Mouse (Mus musculus): ENCODE data around the gene Plekhd1.

Gene Plekhd1

GRCm38 (mm10) chr12:80692269-80692972 lies at the start of gene Plekhd1:
Gene Plekhd1, plus strand, starts transcription at chr12:80692591.
- ATAC-seq (ENCODE audit: insufficient number of reproducible peaks, low FRiP score, low TSS enrichment), result peak; percentile 67; the same call in 1 of the 2 replicates

- 0 out of 2 replicates have a peak, but pooled peaks have one; percentile 1 for ATAC-seq (ENCODE audit: insufficient number of reproducible peaks, low FRiP score, low TSS enrichment)
Measured at GRCm38 (mm10) chr12:80642725-80643692, 49.4 kb upstream of the Plekhd1 start.

DNA sequence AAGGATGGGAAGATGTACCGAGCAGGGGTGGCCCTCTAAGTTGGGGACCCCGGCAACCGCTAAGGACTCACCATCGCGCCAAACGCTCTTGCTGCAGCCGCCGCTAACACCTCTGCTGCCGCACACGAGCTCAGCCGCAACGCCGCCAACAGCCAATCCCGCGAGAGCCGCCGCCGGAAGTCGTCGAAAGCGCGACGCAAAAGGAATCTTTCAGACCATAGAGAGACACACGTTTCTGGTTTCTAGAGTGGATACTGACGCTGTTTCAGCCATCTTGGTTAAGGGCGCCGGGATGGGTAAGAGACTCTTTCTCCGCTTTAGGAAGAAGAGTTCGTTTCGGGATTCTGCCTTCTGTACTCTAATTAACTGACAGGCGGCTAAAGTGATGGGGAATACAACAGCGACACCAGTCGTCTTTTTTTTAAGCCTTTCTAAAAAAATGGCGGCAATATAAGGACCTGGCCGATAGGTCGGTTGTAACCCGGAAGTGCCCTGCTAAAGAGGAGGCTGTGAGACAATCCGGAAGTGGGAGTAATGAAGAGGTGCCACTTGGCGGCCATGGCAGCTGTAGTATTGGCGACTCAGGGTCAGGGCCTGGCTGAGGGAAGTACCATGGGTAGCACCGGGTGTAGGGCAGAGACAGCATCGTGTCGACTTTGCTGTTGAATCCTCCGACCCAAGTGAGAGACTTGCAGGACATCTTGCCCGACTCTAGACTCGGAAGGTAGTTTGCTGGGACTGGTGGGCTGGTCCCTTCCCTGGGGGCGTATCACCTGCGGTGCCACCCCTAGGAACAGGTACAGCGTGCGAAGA lies 48.5 kb upstream of the Plekhd1 start, which contains the start of the genes Slc39a9 and Erh:
Gene Slc39a9 (plus strand): TSS at position 191 of the 813 bp plus-strand sequence.
Gene Erh (minus strand): TSS at position 649 of the 813 bp plus-strand sequence.
- ATAC-seq (ENCODE audit: insufficient number of reproducible peaks, low FRiP score, low TSS enrichment), result peak; percentile 98

DNA sequence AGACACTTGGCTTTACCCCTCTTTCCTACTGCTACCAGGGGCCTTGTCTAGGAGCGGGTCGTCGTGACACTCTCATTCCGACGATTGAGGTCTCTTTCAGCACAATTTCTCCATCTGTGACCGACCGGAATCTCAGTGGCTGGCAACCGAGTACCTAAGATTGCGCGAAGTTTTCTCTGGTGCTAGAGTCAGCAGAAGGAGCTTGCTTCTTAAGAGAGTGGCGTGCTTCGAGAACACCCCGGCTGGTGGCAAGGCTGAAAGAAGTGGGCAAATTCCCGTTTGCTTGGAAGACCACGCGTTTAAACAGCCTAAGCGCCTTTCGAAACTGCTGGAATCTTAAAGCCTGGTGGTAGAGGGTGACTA lies 47.9 kb upstream of the Plekhd1 start:
- ATAC-seq (ENCODE audit: insufficient number of reproducible peaks, low FRiP score, low TSS enrichment), result no peak

DNA sequence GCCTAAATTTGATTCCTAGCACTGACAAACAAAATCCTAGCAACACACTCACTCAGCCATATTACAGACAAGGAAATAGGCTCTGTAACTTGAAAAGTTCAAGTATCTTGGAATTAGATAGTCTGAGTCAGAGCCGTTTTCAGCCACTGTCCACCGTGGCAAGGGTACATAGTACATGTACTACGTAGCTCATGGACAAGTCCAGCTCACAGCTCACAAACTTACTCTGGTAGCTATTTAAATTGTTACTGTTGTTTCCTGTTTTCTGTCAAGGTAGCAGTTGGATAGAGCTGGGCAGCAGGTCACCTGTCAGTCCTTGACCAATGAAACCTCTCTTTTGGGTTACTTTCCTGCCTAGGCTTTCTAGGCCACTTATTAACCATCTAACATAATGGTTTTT lies 46.0 kb upstream of the Plekhd1 start:
- no peak for ATAC-seq (ENCODE audit: insufficient number of reproducible peaks, low FRiP score, low TSS enrichment)

DNA sequence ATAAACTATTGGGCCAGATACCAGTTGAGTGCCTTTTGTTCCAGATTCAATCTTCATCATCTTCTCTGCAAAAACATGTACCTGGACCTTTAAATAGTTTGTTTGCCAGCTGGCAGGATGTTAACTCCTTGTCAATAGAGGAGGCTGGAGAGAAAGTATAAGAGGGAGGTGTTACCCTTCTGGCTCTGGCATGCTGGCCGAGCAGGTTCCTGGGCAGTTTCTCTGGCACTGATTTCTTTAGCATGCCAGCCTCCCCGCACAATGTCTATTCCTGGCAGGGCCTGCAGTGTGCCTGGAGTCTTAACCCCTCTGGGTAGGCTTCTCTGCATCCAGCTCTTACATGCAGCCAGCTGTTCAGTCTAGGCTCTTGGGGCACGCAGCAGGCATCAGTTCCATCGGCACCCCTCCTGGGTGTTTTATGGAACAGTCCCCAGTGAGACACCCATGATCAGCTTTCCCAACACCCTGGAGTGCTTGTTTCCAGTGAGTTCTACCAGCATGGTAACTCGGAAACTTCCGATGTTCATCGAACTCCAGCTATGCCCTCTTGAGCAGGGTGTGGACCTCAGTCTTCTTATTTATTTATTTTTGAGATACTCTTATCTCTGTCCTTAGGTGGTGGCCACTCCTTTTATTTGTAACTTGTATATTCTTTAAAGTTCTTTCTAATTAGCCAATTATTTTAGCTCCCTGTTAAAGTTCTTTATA lies 38.3 kb upstream of the Plekhd1 start:
- ATAC-seq (ENCODE audit: insufficient number of reproducible peaks, low FRiP score, low TSS enrichment), result peak; percentile 49; the same call in 1 of the 2 replicates

GRCm38 (mm10) chr12:80654659-80655025 lies 37.7 kb upstream of the Plekhd1 start:
- no peak for ATAC-seq (ENCODE audit: insufficient number of reproducible peaks, low FRiP score, low TSS enrichment)

DNA sequence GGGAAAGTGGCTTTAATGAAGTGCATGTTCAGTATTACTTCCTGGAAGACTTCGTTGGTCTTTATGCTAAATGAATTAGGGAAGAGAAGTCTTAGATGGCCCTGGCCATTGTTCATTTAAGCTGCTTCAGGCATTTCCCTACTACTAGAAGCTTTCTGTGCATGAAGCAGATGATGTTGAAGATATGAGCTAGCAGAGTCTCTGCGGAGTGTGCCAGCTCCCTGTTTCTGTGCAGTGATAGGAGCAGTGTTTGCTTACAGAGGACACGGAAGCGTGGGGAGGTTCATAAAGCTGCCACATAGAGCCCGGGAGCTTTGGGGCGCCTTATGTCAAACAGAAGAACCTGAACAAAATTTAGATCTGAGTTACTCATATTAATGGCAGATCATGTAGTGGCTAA lies 33.7 kb upstream of the Plekhd1 start:
- no peak for ATAC-seq (ENCODE audit: insufficient number of reproducible peaks, low FRiP score, low TSS enrichment)

DNA sequence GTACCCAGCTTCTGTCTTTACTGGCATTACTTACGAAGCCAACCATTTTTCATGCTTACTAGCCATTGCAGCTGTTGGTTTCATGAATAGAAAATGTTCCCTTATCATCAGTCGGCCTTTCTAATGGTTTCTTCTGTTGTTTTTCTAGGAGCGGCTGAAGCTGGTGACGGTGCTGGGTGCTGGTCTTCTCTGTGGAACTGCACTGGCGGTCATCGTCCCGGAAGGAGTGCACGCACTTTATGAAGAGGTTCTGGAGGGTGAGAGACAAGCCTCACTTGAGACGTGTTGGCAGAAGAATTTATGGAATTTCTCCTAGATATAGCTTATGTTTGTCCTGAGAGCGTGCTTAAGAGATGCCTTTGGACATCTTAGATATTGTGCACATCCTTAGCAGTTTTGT lies 30.1 kb upstream of the Plekhd1 start:
- no peak for ATAC-seq (ENCODE audit: insufficient number of reproducible peaks, low FRiP score, low TSS enrichment)

GRCm38 (mm10) chr12:80663935-80664334 lies 28.5 kb upstream of the Plekhd1 start:
- no peak for ATAC-seq (ENCODE audit: insufficient number of reproducible peaks, low FRiP score, low TSS enrichment)

DNA sequence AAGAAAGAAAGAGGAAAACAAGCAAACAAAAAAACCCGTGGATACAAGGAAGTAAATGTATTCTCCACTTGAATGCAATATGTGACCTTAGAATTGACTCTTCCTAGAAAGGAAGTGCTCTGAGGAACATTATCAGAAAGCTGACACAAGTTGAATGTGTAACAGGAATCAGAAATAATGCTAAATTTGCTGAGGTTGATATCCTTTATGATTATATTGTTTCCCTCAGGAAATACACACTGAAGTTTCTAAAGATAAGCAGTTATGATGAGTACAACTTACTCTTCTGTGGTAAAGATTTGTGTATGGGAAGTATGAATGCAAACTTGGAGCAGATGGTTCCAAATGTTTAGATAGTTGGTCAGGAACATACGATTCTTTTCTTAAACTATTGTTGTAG lies 24.0 kb upstream of the Plekhd1 start:
- ATAC-seq (ENCODE audit: insufficient number of reproducible peaks, low FRiP score, low TSS enrichment), result no peak

- ATAC-seq (ENCODE audit: insufficient number of reproducible peaks, low FRiP score, low TSS enrichment), result peak; percentile 61
Measured at GRCm38 (mm10) chr12:80673170-80673569, 19.2 kb upstream of the Plekhd1 start.

- ATAC-seq (ENCODE audit: insufficient number of reproducible peaks, low FRiP score, low TSS enrichment), result no peak
Measured at GRCm38 (mm10) chr12:80681340-80681739, 11.1 kb upstream of the Plekhd1 start.

DNA sequence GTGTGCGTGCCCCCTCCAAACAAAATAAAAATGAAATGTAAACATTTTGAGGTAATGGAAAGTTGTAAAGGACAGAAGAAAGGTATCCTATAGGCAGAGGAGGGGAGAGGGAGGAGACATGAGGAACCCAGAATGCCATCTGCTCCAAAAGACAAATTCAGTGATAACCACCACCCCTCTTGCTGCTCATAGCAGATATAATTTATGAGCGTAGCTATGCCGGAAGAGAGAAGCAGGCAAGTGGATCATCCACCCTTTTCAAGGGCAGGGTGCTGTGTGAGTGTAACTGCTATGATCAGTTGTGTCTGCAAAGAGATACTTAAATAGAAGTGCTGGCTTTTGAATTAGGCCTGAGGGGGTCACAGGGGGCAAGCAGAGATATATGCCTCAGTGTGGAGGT lies 8.8 kb upstream of the Plekhd1 start:
- no peak for ATAC-seq (ENCODE audit: insufficient number of reproducible peaks, low FRiP score, low TSS enrichment)

DNA sequence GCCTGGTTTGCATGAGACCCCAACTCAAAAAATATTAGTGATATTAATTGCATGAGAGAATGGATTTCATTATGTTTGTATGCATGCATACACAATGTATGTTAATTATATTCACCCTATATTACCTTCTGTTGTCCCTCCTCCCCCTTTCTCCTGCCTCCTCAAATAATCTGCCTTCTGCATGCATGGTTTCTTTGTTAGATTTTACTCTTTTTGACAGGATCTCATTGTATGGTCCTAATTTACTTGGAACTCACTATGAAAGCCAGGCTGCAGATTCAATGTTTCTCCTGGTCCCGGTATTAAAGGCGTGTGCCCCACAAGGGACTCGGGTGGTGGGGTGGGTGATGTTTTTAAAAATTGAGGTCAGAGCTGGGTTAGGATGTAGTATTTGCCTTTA lies 8.1 kb upstream of the Plekhd1 start:
- ATAC-seq (ENCODE audit: insufficient number of reproducible peaks, low FRiP score, low TSS enrichment), result no peak

- ATAC-seq (ENCODE audit: insufficient number of reproducible peaks, low FRiP score, low TSS enrichment), result 0 out of 2 replicates have a peak, but pooled peaks have one; percentile 54
Measured at GRCm38 (mm10) chr12:80687788-80688211, 4.6 kb upstream of the Plekhd1 start.

DNA sequence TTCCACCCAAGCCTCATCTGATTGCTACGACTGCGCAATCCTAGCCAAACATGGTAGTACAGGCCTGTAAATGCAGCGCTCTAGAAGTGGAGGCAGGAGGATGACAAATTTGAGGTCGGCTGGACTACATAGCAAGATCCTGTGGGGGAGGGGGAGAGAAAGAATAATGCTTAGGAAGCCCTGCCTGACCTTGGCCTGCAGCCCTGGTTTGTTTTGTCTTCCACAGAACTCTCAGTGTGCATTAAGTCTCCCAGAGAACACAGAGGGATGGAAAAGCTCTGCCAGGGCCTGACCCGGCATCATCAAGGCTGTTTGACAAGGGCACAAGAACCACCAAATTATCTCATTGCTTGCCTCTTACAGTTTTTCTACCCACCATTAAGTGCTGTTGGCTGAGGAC lies 2.7 kb upstream of the Plekhd1 start:
- no peak for ATAC-seq (ENCODE audit: insufficient number of reproducible peaks, low FRiP score, low TSS enrichment)

- no peak for ATAC-seq (ENCODE audit: insufficient number of reproducible peaks, low FRiP score, low TSS enrichment)
Measured at GRCm38 (mm10) chr12:80691671-80692091, 710 bp upstream of the Plekhd1 start.

DNA sequence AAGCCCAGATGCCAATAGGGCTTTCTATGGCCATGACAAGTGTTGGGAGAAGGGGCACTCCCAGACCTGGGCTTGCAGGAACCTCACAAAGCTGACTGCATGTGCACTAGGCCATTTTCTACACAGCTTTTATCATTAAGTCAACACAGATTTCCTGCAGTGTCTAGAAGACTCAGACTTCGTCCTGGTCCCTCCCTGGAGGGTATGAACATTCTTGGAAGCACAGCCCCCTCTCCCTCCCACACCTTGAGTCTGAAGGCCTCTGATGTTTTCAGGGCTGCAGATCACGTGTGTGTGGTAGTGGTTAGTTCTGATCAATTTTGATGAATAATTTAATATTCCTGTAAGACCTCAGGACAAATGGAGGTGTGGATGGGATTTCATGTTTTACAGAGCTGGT lies 1.3 kb downstream of the Plekhd1 start:
- ATAC-seq (ENCODE audit: insufficient number of reproducible peaks, low FRiP score, low TSS enrichment), result no peak

GRCm38 (mm10) chr12:80695004-80695403 lies 2.6 kb downstream of the Plekhd1 start:
- ATAC-seq (ENCODE audit: insufficient number of reproducible peaks, low FRiP score, low TSS enrichment), result no peak

Data from cerebellum, adult (tissue).